Mouse (Mus musculus): Measurements from ENCODE around the gene Cabp4.

- TF ChIP-seq CTCF (conservative IDR thresholded peaks at IDR 0.05; ENCODE audit: low read length) (no peak), NANOG (IDR thresholded peaks at IDR 0.05; ENCODE audit: borderline replicate concordance, low read length) (no peak)
Measured at GRCm38 (mm10) chr19:4099837-4100717, 43.8 kb downstream of the Cabp4 start, which contains the start of gene Pitpnm1.

Measured in E14TG2a.4 (cell line).